Mouse (Mus musculus) liver, embryonic 14.5 days (tissue): ENCODE results near the gene Wdcp.

Experiments
- CTCF ChIP-seq: IDR thresholded peaks from 2 replicates; pipeline ENCODE4 v1.5.1; 2016; ENCODE audit warnings: antibody characterized with exemption, low read depth, control low read depth
- EP300 ChIP-seq: IDR thresholded peaks from 2 replicates; pipeline ENCODE4 v1.6.1; 2016; ENCODE audit warnings: antibody characterized with exemption, low read depth

- TF ChIP-seq CTCF (peak; percentile 44; the same call in 1 of the 2 replicates), EP300 (no peak)
Measured at GRCm38 (mm10) chr12:4856834-4857233, 13.7 kb downstream of the Wdcp start.
